Mouse (Mus musculus) testis, adult 2 months (tissue): ENCODE measurements at regions not wholly inside any gene's neighbourhood (a gene's known extent, or its start where the extent isn't known, plus 50 kb on each side); places are given as distances from the start of the nearest gene placed in this dataset.

Source experiments
- H3K27ac ChIP-seq: fragments of 200-500 bp; 2 replicates; pipeline ENCODE4 v1.5.1; 2012; ENCODE audit warnings: low read depth, low read length; ENCODE audit not compliant: control insufficient read depth, insufficient read depth
- H3K27me3 ChIP-seq: fragments of 200-500 bp; 2 replicates; pipeline ENCODE4 v1.6.1; 2012; ENCODE audit warnings: mild to moderate bottlenecking, low read length, moderate library complexity; ENCODE audit not compliant: control insufficient read depth, insufficient read depth
- H3K36me3 ChIP-seq: fragments of 200-500 bp; 2 replicates; pipeline ENCODE4 v1.6.1; 2012; ENCODE audit warnings: mild to moderate bottlenecking, low read length; ENCODE audit not compliant: control insufficient read depth, insufficient read depth
- H3K4me1 ChIP-seq: fragments of 200-500 bp; 2 replicates; pipeline ENCODE4 v1.6.1; 2012; ENCODE audit warnings: low read length; ENCODE audit not compliant: control insufficient read depth, insufficient read depth
- H3K4me3 ChIP-seq: fragments of 200-500 bp; 2 replicates; pipeline ENCODE4 v1.5.1; 2012; ENCODE audit warnings: low read depth, mild to moderate bottlenecking, low read length, moderate library complexity, mixed read lengths; ENCODE audit not compliant: control insufficient read depth
- CTCF ChIP-seq: fragments of 200-500 bp; IDR thresholded peaks from 2 replicates; pipeline ENCODE4 v1.5.1; 2012; ENCODE audit warnings: low read depth, mild to moderate bottlenecking, inconsistent platforms, low read length, moderate library complexity; ENCODE audit not compliant: control insufficient read depth, insufficient read depth, insufficient replicate concordance
- POLR2A ChIP-seq: fragments of 200-500 bp; IDR thresholded peaks from 2 replicates; pipeline ENCODE4 v1.6.1; 2012; ENCODE audit warnings: low read depth, mild to moderate bottlenecking, inconsistent platforms, low read length, moderate library complexity; ENCODE audit not compliant: control insufficient read depth

- TF ChIP-seq CTCF: no peak
- TF ChIP-seq POLR2A: no peak
- Histone ChIP-seq H3K4me3 (no peak overlapping the region), H3K27me3 (no peaks in the 10 kb centered on the region), H3K27ac (no peak overlapping the region), H3K36me3 (no peaks in the 10 kb centered on the region), H3K4me1 (peaks cover 4% of the 10 kb centered on the region; the same call in 1 of the 2 replicates)
These were observed 118.4 kb downstream of the Gnat3 start for GRCm38 (mm10) chr5:18080761-18081160.

GRCm38 (mm10) chr5:18082219-18082618, 119.9 kb downstream of the Gnat3 start:
- peaks cover 4% of the 10 kb centered on the region; the same call in 1 of the 2 replicates for H3K4me1 ChIP-seq
- TF ChIP-seq POLR2A (no peak), CTCF (no peak)
- H3K27ac ChIP-seq: no peak overlapping the region
- H3K4me3 ChIP-seq: no peak overlapping the region
- no peaks in the 10 kb centered on the region for H3K27me3 ChIP-seq
- no peaks in the 10 kb centered on the region for H3K36me3 ChIP-seq

GRCm38 (mm10) chr5:18083789-18084188, 121.4 kb downstream of the Gnat3 start:
- no peaks in the 10 kb centered on the region for H3K27me3 ChIP-seq
- H3K4me1 ChIP-seq: peaks cover 4% of the 10 kb centered on the region; the same call in 1 of the 2 replicates
- no peak overlapping the region for H3K4me3 ChIP-seq
- TF ChIP-seq POLR2A (no peak), CTCF (no peak)
- H3K36me3 ChIP-seq: no peaks in the 10 kb centered on the region
- H3K27ac ChIP-seq: no peak overlapping the region

- Histone ChIP-seq H3K4me3 (no peak overlapping the region), H3K36me3 (no peaks in the 10 kb centered on the region), H3K4me1 (peaks cover 4% of the 10 kb centered on the region; the same call in 1 of the 2 replicates), H3K27ac (no peak overlapping the region), H3K27me3 (no peaks in the 10 kb centered on the region)
- no peak for TF ChIP-seq CTCF
- no peak for TF ChIP-seq POLR2A
These were observed 123.1 kb downstream of the Gnat3 start for GRCm38 (mm10) chr5:18085456-18085855.

GRCm38 (mm10) chr5:18087919-18088445, 125.6 kb downstream of the Gnat3 start:
- no peak for TF ChIP-seq POLR2A
- TF ChIP-seq CTCF: peak; percentile 51
- H3K4me3 ChIP-seq: no peak overlapping the region
- H3K4me1 ChIP-seq: no peaks in the 10 kb centered on the region
- no peaks in the 10 kb centered on the region for H3K36me3 ChIP-seq
- no peaks in the 10 kb centered on the region for H3K27me3 ChIP-seq
- no peak overlapping the region for H3K27ac ChIP-seq

GRCm38 (mm10) chr5:18089956-18090355, 127.6 kb downstream of the Gnat3 start:
- Histone ChIP-seq H3K27ac (no peak overlapping the region), H3K4me1 (no peaks in the 10 kb centered on the region), H3K27me3 (no peaks in the 10 kb centered on the region), H3K36me3 (no peaks in the 10 kb centered on the region), H3K4me3 (no peak overlapping the region)
- no peak for TF ChIP-seq CTCF
- TF ChIP-seq POLR2A: no peak

- TF ChIP-seq CTCF (no peak), POLR2A (no peak)
- no peak overlapping the region for H3K27ac ChIP-seq
- H3K36me3 ChIP-seq: no peaks in the 10 kb centered on the region
- H3K4me1 ChIP-seq: no peaks in the 10 kb centered on the region
- H3K4me3 ChIP-seq: no peak overlapping the region
- H3K27me3 ChIP-seq: no peaks in the 10 kb centered on the region
These were observed 152.7 kb downstream of the Gnat3 start for GRCm38 (mm10) chr5:18114905-18115689.
